Mouse (Mus musculus) liver, postnatal 0 days (tissue): ENCODE data around the gene E2f4.

ENCODE experiments used
- CTCF ChIP-seq: sonication (generic); IDR thresholded peaks from 2 replicates; pipeline ENCODE4 v1.5.1; 2016; ENCODE audit warnings: antibody characterized with exemption, low read depth
- EP300 ChIP-seq: IDR thresholded peaks from 2 replicates; pipeline ENCODE4 v1.6.1; 2016; ENCODE audit warnings: antibody characterized with exemption, low read depth, mild to moderate bottlenecking

DNA sequence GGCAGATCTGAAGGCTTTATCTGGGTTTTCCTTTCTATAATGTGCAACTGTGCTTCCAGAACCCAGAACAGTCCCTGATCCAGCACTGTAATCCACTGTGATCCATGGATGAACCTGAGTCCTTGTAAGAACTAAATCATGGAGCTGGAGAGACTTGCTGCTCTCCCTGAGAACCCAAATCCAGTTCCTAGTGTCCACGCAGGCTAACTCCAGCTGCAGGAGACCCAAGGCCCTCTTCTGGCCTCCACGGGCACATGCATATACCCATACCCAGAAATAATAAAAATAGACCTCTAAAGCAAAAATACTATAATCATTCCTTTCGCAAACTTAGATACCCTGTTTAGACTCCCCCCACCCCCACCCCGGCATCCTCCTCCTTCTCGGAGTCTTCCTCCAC lies 9.2 kb upstream of the E2f4 start:
- no peak for TF ChIP-seq CTCF
- no peak for TF ChIP-seq EP300
